Mouse (Mus musculus) embryonic fibroblast, embryonic 13.5 days (primary cell): ENCODE measurements at regions not wholly inside any gene's neighbourhood (a gene's known extent, or its start where the extent isn't known, plus 50 kb on each side); places are given as distances from the start of the nearest gene placed in this dataset.

Experiments
- CTCF ChIP-seq: IDR thresholded peaks from 2 replicates; pipeline ENCODE4 v1.5.1; 2011; ENCODE audit warnings: mild to moderate bottlenecking, control low read depth, low read length, moderate library complexity, borderline replicate concordance; ENCODE audit not compliant: insufficient read depth
- POLR2A ChIP-seq: IDR thresholded peaks from 2 replicates; pipeline ENCODE4 v1.6.1; 2011; ENCODE audit warnings: low read depth, mild to moderate bottlenecking, control low read depth, low read length, moderate library complexity

GRCm38 (mm10) chr4:142298770-142299337 is 59.7 kb upstream of the Kazn start:
- TF ChIP-seq CTCF (no peak), POLR2A (no peak)
